Mouse (Mus musculus): Measurements from ENCODE around the gene Bicdl1.

Gene Bicdl1

DNA sequence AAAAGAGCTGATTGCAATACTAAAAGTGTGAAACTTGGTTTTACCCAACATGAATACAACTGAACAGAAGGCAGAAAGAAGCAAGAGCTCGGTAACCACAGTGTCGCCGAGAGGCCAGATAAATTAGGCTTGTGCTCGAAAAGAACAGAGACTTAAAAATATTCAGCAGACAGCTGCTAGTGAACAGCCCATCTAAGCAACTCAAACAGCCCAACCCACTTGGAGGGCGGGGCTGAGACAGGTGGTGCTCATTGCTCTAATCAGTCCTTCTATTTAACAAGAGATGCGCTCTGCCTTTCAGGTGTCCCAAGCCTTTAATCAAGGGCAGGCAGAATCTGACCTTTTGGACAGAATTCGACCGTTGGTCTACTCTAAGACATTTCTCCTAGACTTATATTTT lies 4.8 kb downstream of the Bicdl1 start:
- no peak for DNase-seq (ENCODE audit: extremely low spot score, low read depth, low spot score)

DNA sequence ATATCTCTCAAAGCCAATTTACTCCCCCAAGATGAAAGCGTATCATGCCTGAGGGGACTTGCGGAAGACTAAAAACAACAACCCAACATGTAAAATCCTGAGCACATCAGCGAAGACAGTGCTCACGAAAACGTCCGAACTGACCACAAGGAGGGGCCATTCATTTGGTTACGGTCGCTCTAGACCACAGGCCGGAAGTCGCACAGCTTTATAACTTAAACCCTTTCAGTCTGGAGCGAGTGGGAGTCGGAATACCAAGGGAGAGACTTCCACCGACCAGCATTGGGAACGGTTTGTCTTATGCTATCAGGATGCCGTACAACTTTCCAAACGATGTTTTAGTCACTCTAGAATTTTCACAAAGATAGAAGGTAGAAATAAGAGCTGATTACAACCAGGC lies 5.4 kb downstream of the Bicdl1 start:
- DNase-seq (ENCODE audit: extremely low spot score, low read depth, low spot score): no peak

DNA sequence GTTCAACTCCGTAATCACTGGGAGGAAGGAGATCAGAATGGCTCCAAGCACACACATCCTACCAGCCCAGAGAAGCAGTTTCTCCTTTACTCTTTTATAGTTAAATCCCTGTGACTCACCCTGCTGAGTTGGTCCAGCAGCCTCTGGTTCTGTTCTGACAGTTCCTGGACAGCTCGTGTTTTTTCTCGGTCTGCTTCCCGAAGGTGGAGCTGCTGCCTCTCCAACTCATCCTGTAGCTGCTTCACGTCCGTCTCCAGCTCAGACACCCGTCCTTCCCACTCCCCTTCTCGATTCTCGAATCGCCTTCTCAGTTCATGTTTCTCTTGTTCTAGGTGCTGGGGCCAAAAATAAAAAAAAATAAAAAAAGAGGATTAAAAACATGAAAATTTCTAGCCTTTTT lies 7.0 kb downstream of the Bicdl1 start:
- no peak for DNase-seq (ENCODE audit: extremely low spot score, low read depth, low spot score)

DNA sequence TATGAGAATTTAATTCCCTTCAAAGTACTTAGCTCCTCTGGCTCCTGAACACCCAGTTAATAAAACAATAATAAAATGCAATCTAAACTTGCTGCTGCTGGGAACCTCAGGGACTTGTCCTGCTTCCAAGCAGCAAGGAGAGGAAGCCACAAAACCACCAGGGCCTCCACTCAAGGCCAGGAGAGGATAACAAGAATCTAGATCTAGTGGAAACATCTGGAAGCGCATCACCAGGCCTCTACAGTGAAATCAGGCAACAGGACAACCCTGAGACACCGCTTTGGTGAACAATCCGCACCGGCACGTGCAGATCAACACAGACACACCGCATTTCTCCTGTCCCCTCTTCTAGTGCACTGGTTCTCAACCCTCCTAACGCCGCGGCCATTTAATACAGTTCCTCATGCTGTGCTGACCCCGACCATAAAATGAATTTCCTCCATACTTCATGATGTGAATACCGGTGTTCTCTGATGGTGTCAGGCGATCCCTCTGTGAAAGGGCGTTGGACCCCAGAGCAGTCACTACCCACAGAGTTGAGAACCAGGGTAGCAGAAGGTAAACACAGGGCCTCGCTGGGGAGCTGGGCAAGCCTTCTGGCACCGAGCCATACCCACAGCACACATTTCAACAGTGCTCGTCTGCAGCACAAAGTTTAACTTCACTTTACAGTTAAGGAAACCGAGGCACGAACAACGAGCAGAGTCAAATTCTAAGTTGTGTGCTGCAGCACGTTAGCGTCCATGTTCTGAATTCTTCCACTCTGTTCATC lies 9.0 kb downstream of the Bicdl1 start:
- DNase-seq (ENCODE audit: extremely low spot score, low read depth, low spot score): no peak

DNA sequence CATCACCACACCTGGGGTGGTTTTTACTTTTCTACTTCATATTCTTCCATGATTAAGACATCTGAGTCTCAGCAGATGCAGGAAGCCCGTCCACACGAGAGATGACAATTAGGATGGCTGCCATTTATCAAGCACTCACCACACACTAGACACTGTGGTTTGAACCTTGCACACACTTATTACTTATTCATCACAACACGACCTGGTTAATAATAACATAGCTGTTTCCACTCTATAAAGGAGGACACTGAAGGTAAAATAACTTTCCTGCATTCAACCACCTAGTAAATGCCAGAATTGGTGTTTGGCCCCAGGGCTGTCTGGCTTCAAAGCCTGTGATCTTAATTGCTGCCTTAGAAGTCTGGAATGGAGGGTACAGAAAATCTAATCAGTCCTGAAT lies 10.7 kb downstream of the Bicdl1 start:
- no peak for DNase-seq (ENCODE audit: extremely low spot score, low read depth, low spot score)

DNA sequence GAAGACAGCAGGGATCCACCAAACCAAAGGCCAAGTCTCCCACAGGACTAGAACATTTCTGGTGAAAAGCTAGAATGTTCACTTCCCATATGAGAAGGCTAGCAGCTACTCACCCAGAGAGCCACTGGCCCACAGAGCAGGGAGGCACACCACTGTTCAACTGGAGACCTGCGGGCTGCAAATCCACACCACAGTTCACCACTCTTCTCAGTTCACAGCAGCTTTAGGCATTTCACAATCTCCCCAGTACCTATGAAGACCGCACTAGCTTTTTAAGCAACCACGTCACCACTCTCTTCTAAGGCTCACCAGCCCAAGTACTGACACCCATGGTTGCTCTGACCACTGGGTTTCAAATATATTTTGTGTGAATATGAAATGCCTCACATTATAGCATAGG lies 13.7 kb downstream of the Bicdl1 start:
- no peak for DNase-seq (ENCODE audit: extremely low spot score, low read depth, low spot score)

DNA sequence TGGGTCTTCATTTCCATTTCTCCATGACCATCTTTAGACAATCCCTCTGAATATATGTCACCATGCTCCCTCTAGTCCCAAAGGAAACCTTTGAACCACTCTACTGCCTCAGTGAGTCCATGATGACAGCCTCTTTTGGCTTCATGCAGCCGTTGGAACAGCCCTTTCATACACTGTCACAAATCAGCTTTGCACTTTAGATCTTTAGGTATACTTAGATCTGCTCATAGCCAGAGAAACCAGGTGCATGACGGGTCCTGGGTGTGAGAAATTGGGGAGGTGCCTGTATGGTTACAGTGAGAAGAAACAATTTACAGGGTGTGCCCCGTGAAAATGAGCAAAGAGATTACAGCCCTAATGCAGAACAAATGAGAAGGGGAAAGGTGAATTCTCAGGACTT lies 14.3 kb downstream of the Bicdl1 start:
- no peak for DNase-seq (ENCODE audit: extremely low spot score, low read depth, low spot score)

DNA sequence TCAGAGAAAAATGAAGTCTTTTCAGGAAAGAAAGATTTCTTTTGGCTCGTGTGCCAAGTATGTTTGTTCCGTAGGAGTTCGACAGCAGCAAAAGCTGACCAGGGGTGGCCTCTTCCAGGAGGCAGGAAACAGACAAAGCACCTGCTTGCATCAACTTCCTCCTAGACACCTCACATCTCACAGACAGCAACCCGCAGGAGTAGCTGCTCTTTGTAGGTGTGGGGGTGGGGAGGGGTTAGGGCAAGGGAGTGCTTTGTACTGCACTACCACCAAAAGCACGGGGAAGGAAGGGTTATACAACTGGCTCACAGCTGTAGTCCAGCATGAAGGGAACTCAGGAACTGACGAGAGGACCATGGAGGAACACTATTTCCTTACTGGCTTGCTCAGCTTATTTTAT lies 15.0 kb downstream of the Bicdl1 start:
- no peak for DNase-seq (ENCODE audit: extremely low spot score, low read depth, low spot score)

DNA sequence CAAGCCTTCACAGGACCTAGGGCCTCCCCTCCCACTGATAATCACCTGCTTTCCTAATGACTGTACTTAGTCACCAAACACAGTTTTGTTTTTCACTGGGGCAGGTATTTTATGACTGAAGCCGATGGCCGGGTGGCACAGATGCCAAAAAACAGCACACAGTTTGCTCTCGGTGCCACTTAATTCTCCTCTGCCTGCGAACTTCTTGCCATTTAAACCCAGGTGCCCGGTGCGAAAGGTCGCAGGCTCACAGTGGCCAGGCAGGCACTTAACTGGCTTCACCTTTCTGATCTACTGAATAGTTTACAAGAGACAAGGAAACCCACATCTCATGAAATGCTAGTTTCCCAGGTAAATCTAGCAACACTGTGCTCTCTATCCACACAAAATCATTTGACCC lies 16.7 kb downstream of the Bicdl1 start:
- DNase-seq (ENCODE audit: extremely low spot score, low read depth, low spot score): no peak

DNA sequence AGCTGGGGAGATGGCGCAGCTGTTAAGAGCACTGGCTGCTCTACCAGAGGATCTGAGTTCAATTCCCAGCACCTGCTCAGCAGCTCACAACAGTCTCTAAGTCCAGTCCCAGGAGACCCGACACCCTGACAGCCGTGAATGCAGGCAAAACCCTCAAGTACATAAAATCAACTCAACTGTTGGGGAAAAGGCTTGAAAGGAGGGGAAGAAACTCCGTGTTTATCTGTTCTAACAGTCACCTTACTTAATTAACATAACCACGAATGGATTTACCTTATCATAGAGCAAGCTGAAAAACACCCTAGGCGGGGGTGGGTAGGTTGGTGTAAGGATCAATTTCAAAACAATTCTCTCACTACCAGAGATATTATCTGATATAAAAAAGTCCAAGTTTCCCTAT lies 18.9 kb downstream of the Bicdl1 start:
- DNase-seq (ENCODE audit: extremely low spot score, low read depth, low spot score): no peak

DNA sequence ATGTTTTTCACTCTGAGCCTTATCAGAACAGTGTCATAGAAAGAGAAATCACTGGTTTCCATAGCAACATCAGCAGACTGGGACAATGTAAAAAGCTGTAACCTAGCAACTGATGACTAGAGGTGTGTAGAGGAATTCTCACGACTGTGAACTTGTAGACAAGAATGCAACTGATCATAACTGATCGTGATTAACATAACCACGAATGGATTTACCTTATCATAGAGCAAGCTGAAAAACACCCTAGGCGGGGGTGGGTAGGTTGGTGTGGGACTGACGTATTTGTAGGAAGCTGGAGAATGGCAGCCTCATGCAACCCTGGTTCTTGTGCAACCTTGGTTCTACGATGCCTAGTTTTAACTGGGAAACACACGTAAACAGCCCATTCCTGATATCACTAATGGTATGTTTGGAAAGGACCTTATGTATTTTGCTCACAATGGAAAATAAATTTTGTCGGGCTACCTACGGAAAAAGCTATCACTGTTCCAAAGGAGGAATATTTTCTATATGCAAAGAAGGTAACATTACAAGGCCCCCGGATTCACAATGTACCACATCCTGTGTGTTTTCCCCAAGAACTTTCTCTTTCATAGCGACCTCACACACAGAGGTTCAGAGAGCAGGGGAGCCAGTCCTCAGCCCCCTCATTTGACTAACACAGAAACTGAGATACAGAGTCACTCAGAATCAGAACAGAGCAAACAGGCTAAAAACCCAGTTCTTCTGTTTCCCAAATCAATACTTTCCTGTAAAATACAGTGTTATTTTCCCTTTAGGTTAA lies 19.6 kb downstream of the Bicdl1 start:
- no peak for DNase-seq (ENCODE audit: extremely low spot score, low read depth, low spot score)

DNA sequence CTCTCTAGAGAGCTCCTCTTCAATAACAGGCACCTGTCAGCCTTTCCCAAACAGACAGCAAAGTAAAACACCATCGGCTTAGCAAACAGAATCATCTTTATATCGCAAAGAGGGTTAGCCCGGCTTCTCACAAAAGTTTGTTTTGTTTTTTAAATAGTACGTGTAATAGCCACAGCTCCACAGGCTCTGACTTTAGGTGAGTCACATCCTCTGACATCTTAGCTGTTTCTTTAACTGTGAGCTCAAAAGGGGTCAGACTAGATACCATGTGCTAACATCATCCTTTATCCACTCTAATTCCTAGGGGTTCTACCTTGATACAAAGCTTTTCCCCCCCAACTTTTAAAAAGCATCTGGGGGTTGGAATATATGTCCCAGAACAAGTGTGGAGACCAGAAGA lies 21.2 kb downstream of the Bicdl1 start:
- no peak for DNase-seq (ENCODE audit: extremely low spot score, low read depth, low spot score)

DNA sequence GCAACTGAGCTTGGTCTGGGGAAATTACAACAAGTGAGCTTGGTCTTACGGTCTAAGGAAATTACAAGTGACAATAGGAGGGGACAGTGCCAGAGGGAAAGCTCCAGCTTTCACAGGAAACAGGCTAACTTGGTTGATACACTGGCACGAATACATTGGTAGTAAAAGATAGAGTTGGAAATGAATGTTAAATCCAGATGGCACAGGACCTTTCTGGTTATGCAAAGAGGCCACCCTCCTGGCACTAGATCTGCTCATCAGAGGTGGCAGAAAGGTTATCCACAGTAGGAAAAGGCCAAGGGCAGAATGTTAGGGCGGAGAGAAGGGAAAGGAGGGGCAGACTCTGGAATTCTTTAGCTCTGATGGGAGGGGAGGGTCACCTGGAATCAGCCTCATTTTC lies 22.5 kb downstream of the Bicdl1 start:
- DNase-seq (ENCODE audit: extremely low spot score, low read depth, low spot score): no peak

DNA sequence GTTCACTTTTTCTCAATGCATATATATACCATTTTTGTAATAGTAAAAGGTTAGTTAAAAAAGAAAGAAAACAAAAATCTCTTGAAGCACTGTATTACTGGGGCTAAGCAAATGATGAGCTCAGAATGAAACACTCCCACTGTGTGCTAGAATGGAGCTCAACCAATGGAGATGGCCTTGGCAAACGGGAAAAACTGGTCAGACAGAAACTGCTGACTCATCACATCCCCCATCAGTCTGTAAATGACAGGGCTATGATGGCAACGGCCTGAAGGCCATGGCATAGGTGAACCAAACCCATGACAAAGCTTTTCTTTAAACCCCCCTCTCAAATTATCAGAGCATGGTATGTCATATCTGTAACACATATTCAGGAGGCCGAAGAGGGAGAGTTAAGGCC lies 29.4 kb downstream of the Bicdl1 start:
- DNase-seq (ENCODE audit: extremely low spot score, low read depth, low spot score): no peak

DNA sequence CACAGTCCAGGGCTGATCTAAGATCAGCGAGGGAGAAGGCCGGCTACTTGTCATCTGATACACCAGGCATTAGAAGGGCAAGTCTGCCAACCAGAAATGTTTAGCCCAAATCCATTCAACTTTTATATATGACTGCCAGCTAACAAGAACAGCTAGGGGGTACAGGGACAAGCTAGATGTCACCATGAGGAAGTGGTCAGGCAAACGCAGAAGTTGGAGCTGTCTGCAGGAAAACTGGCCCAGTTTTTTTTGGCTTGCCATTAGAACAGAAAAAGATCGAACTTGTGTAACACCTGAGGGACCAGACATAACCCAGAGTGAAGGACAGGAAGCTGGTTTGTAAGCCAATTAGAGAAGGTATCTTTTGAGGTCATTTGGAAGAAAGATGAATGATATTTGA lies 30.2 kb downstream of the Bicdl1 start:
- no peak for DNase-seq (ENCODE audit: extremely low spot score, low read depth, low spot score)

DNA sequence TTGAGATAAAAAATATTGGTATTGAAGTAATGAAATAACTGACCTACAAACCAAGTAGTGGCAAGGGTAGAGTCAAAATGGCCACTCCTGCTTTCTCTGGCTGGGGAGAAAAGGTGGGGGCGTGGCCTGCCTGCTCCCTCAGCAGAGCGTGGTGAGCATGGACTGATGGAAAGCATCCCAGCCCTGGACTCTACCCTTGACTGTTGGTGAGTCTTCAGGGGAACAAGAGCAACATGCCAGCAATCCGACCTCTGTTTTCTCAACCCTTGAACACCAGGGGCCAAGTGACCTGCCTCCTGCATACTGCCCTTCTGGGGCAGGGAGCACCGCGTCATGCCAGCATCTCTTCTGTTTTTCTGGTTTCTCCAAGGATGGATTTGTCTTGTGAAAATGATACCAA lies 34.6 kb downstream of the Bicdl1 start:
- no peak for DNase-seq (ENCODE audit: extremely low spot score, low read depth, low spot score)

DNA sequence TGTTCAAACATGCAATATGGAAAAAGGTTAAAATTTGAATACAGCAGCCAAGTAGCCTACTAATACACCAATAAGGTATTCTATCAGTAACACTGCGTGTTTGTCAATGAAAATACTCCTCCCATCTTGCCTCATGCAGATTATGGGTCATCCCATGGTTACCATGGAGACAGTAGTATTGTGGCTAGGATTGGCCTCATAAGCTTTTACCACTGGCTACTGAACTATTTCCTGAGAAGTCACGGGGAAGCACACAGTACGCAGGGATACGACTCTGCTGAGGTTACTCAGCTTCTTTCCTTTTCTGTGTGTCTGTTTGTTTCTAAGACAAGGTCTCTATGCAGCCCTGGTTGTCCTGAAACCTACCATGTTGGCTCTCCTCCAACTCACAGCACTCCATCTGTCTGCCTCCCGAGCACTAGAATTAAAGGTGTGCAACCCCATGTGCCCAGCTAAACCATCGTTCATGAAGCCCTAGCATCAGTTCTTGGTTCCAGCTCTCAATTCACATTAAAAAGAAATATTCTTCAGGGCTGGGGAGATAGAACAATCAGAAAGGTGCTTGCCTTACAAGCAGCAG lies 36.1 kb downstream of the Bicdl1 start:
- DNase-seq (ENCODE audit: extremely low spot score, low read depth, low spot score): no peak

DNA sequence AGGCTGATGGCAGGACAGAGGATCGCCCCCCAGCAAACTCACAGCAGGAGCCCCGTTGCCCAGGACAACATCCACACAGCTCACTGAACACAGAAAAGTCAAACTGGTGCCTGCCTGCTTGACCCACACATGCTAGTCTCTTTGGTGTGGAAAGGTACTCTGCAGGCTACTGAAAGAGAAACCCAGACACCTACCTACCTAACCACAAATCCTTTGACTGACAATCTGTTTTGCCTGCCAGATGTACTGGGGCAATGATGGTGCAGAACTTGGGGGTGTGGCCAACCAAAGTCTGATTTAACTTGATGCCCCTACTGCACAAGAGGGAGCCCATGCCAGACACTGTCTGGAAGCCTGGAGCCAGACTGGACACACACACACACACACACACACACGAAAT lies 38.1 kb downstream of the Bicdl1 start:
- no peak for DNase-seq (ENCODE audit: extremely low spot score, low read depth, low spot score)

DNA sequence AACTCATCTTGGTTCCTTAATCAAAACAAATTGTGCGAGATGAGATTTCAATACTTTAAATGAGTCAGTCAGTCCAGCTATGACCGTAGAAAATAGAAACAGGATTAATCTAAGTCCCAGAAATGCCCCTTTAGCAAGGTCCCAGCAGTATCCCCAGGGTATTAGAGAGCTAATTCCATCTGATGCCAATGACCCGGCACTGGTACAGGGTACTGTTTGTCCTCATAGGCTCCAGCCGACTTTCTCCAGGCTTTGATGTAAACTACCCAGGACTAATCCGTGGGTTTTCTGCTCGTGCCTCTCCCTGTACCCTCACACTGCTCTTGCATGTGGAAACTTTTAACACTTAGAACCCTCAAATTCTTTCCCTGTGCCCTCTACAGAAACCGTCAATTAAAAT lies 44.7 kb downstream of the Bicdl1 start:
- DNase-seq (ENCODE audit: extremely low spot score, low read depth, low spot score): no peak

DNA sequence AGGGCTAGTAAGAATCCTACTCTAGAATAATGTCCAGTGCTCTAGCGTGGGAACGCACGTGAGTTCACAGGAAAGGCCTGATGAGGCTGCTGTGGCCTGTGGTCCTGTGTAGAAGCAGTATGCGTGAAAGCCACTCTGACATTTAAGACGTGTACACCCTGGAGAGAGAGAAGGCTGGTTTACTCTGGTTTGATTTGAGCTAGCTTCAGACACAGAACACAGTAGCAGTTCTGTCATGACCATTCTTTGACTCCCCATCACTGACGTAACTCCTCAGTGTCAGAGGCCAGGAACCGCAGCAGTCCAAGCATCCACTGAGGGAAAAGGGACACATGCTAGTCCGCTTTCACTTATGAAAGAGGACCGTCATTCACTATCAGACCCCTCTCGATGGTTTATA lies 46.3 kb downstream of the Bicdl1 start:
- DNase-seq (ENCODE audit: extremely low spot score, low read depth, low spot score): no peak

DNA sequence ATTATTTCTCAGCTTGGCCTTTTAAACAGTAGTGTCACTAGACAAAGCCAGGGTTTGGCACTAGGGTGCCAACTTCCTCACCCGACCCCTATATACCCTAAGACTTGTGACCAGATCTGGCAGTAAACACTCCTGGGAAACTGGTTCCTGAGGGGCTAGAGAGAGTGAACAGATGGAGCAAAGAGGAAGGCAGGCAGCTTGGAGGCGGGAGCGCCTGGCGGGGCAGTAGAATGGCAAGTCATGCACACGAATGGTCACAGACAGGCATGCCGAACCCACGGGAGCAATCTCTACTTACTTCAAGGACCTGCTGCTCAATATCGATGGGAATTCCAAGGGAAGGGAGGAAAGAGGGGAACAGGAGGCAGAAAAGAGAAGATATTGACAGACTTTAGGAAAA lies 59.6 kb downstream of the Bicdl1 start:
- no peak for DNase-seq (ENCODE audit: extremely low spot score, low read depth, low spot score)

DNA sequence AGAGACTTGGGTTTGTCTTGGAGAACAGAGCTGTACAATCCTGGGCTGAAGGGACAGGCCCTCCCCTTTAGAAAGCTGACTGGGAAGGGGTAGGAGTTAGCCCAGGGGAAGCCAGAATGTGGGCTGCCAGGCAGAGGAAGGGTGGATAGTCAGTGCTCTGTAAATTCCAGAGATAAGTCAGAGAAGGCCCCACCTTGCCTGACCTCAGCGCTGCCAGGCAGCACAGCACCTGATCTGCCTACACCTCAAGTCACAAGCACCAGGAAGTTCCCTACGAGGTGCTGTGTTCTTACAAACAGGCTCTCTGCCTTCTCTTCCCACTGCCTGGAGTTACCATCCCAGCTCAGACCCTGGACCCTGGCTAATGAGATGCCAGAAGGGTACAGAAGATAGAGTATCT lies 61.0 kb downstream of the Bicdl1 start:
- DNase-seq (ENCODE audit: extremely low spot score, low read depth, low spot score): no peak
